Mouse (Mus musculus): ENCODE measurements around the gene Micall1. TPM values are rescaled to one million over a fixed set of nuclear protein-coding genes. Genes with fewer than 3 reads are reported as not detected.

The Micall1 gene
- total and polyA plus RNA-seq, 3 experiments = 1.7 to 8.9 (median 6.7) TPM

GRCm38 (mm10) chr15:79133191-79133661 is 24.5 kb downstream of the Micall1 start:
- no peaks in the 10 kb centered on the region for H3K27me3 ChIP-seq (replicated peaks)
- H3K27ac ChIP-seq (ENCODE audit: insufficient read depth, low read depth) = no peak overlapping the region
- dilution Hi-C loops (cut with MboI; ENCODE audit: extremely low pct_ligation_motif_present, extremely low pct_unique_long_range_greater_than_20kb, low sequenced_read_pairs) (no loop called here), in situ Hi-C loops (cut with MboI; ENCODE audit: low pct_ligation_motif_present, low pct_unique_long_range_greater_than_20kb, low sequenced_read_pairs) (no loop called here)
- no peaks in the 10 kb centered on the region for H3K79me2 ChIP-seq (replicated peaks; ENCODE audit: control insufficient read depth, extremely low read depth, insufficient read depth, poor library complexity, severe bottlenecking)
- H3K9me3 ChIP-seq (replicated peaks; ENCODE audit: low read length) = no peaks in the 10 kb centered on the region
- H3K9ac ChIP-seq (ENCODE audit: insufficient read depth, low read depth) = no peak overlapping the region
- H3K36me3 ChIP-seq (replicated peaks in 1 of 2; ENCODE audit: control insufficient read depth in 1 of 2, insufficient read depth in 1 of 2, low read length in 1 of 2) = peaks cover 50 to 71% of the 10 kb centered on the region in 2 experiments
- H3K4me2 ChIP-seq (ENCODE audit: insufficient read depth, low read depth, poor library complexity, severe bottlenecking) = no peak overlapping the region
- peaks cover 0 to 9% of the 10 kb centered on the region in 2 experiments; a peak in 1 of 4 replicates for H3K4me1 ChIP-seq (ENCODE audit: control insufficient read depth in 1 of 2, insufficient read depth in 2 of 2)
- no peak for DNase-seq (ENCODE audit: extremely low read depth)
- TF ChIP-seq TCF12 (IDR thresholded peaks at IDR 0.05; ENCODE audit: low read depth, low read length) (no peak), MAZ (IDR thresholded peaks at IDR 0.05; ENCODE audit: low read depth, low read length) (no peak), POLR2A (IDR thresholded peaks at IDR 0.05; ENCODE audit: low read depth, low read length) (no peak), USF1 (IDR thresholded peaks at IDR 0.05; ENCODE audit: low read depth, low read length) (no peak), BHLHE40 (IDR thresholded peaks at IDR 0.05; ENCODE audit: low read depth, low read length) (no peak), IRF4 (IDR thresholded peaks at IDR 0.05; ENCODE audit: low read depth, low read length) (no peak), RCOR1 (conservative IDR thresholded peaks at IDR 0.05; ENCODE audit: low read depth, low read length) (no peak), CHD2 (IDR thresholded peaks at IDR 0.05; ENCODE audit: low read length) (no peak), ZMIZ1 (IDR thresholded peaks at IDR 0.05; ENCODE audit: low read depth, low read length) (no peak), ETS1 (conservative IDR thresholded peaks at IDR 0.05; ENCODE audit: low read depth, low read length) (no peak), JUN (IDR thresholded peaks at IDR 0.05; ENCODE audit: insufficient read depth, low read depth, low read length) (no peak), NELFE (IDR thresholded peaks at IDR 0.05; ENCODE audit: low read depth, low read length) (no peak)
- H3K4me3 ChIP-seq (replicated peaks in 1 of 3; ENCODE audit: low read depth in 2 of 3, low read length in 2 of 3, poor library complexity in 1 of 3) = no peak overlapping the region

GRCm38 (mm10) chr15:79134496-79135270 is 26.0 kb downstream of the Micall1 start:
- no peak for DNase-seq (ENCODE audit: extremely low read depth)
- Histone ChIP-seq H3K36me3 (replicated peaks in 1 of 2; ENCODE audit: control insufficient read depth in 1 of 2, insufficient read depth in 1 of 2, low read length in 1 of 2) (peaks cover 42 to 58% of the 10 kb centered on the region in 2 experiments), H3K27me3 (replicated peaks) (no peaks in the 10 kb centered on the region), H3K4me1 (ENCODE audit: control insufficient read depth in 1 of 2, insufficient read depth in 2 of 2) (peaks cover 0 to 9% of the 10 kb centered on the region in 2 experiments; a peak in 1 of 4 replicates), H3K4me2 (ENCODE audit: insufficient read depth, low read depth, poor library complexity, severe bottlenecking) (no peak overlapping the region), H3K79me2 (replicated peaks; ENCODE audit: control insufficient read depth, extremely low read depth, insufficient read depth, poor library complexity, severe bottlenecking) (no peaks in the 10 kb centered on the region), H3K9me3 (replicated peaks; ENCODE audit: low read length) (no peaks in the 10 kb centered on the region), H3K27ac (ENCODE audit: insufficient read depth, low read depth) (no peak overlapping the region), H3K4me3 (replicated peaks in 1 of 3; ENCODE audit: low read depth in 2 of 3, low read length in 2 of 3, poor library complexity in 1 of 3) (no peak overlapping the region), H3K9ac (ENCODE audit: insufficient read depth, low read depth) (no peak overlapping the region)
- dilution Hi-C loops (cut with MboI; ENCODE audit: extremely low pct_ligation_motif_present, extremely low pct_unique_long_range_greater_than_20kb, low sequenced_read_pairs) = no loop called here
- in situ Hi-C loops (cut with MboI; ENCODE audit: low pct_ligation_motif_present, low pct_unique_long_range_greater_than_20kb, low sequenced_read_pairs) = loop anchor here (5.0 kb wide), 1 partner anchor 37 kb away; no protein-coding TSS in a partner anchor
- TF ChIP-seq E2F4 (IDR thresholded peaks at IDR 0.05; ENCODE audit: insufficient replicate concordance, low read depth, low read length) (no peak), EP300 (IDR thresholded peaks at IDR 0.05; ENCODE audit: low read length) (no peak), UBTF (IDR thresholded peaks at IDR 0.05; ENCODE audit: low read depth, low read length) (no peak), NELFE (IDR thresholded peaks at IDR 0.05; ENCODE audit: low read depth, low read length) (no peak), MXI1 (IDR thresholded peaks at IDR 0.05; ENCODE audit: low read depth, low read length) (no peak), MAFK (IDR thresholded peaks at IDR 0.05; ENCODE audit: insufficient replicate concordance, low read length) (no peak), ZKSCAN1 (IDR thresholded peaks at IDR 0.05; ENCODE audit: borderline replicate concordance, low read depth, low read length) (no peak), POLR2AphosphoS2 (IDR thresholded peaks at IDR 0.05; ENCODE audit: low read depth, low read length) (no peak), MAZ (IDR thresholded peaks at IDR 0.05; ENCODE audit: low read depth, low read length) (no peak), NRF1 (IDR thresholded peaks at IDR 0.05; ENCODE audit: low read depth, low read length) (no peak), TCF12 (IDR thresholded peaks at IDR 0.05; ENCODE audit: low read depth, low read length) (no peak), CHD2 (IDR thresholded peaks at IDR 0.05; ENCODE audit: low read length) (no peak), ELF1 (IDR thresholded peaks at IDR 0.05; ENCODE audit: low read depth, low read length) (no peak), JUN (IDR thresholded peaks at IDR 0.05; ENCODE audit: insufficient read depth, low read depth, low read length) (no peak), BHLHE40 (IDR thresholded peaks at IDR 0.05; ENCODE audit: low read depth, low read length) (no peak), PAX5 (IDR thresholded peaks at IDR 0.05; ENCODE audit: low read length) (no peak)

Data from CH12.LX (cell line).